Mouse (Mus musculus) liver, adult 2 months (tissue): ENCODE results near the gene Mcf2. TPM values are rescaled to one million over a fixed set of nuclear protein-coding genes. Genes with fewer than 3 reads are reported as not detected.

Source experiments
- DNase-seq: peaks from one replicate; pipeline ENCODE4 v3.0.0-alpha.2; 2011; ENCODE audit warnings: low read depth, low spot score; ENCODE audit errors: extremely low read depth
- H3K27ac ChIP-seq: fragments of 200-500 bp; replicated peaks from 2 replicates; pipeline ENCODE4 v1.5.1; 2012; ENCODE audit warnings: low read depth, mild to moderate bottlenecking, control low read depth, inconsistent platforms, low read length; ENCODE audit not compliant: insufficient read depth
- H3K27me3 ChIP-seq: fragments of 200-500 bp; 2 replicates; pipeline ENCODE4 v1.6.1; 2012; ENCODE audit warnings: mild to moderate bottlenecking, moderate library complexity, low read length, inconsistent platforms; ENCODE audit not compliant: control insufficient read depth, insufficient read depth
- H3K36me3 ChIP-seq: fragments of 200-500 bp; 2 replicates; pipeline ENCODE4 v1.6.1; 2012; ENCODE audit warnings: low read length, inconsistent platforms; ENCODE audit not compliant: control insufficient read depth, insufficient read depth
- H3K4me1 ChIP-seq: fragments of 200-500 bp; 2 replicates; pipeline ENCODE4 v1.6.1; 2011; ENCODE audit warnings: low read length; ENCODE audit not compliant: control insufficient read depth, insufficient read depth
- H3K4me3 ChIP-seq: fragments of 200-500 bp; 2 replicates; pipeline ENCODE4 v1.5.1; 2011; ENCODE audit warnings: low read depth, mild to moderate bottlenecking, control low read depth, low read length, moderate library complexity; ENCODE audit not compliant: insufficient read depth
- H3K79me2 ChIP-seq: fragments of 200-500 bp; 2 replicates; pipeline ENCODE4 v1.6.1; 2012; ENCODE audit warnings: inconsistent platforms, mild to moderate bottlenecking, low read length, moderate library complexity; ENCODE audit not compliant: control insufficient read depth, insufficient read depth
- H3K9ac ChIP-seq: fragments of 200-500 bp; 2 replicates; pipeline ENCODE4 v1.6.1; 2012; ENCODE audit warnings: low read depth, mild to moderate bottlenecking, control low read depth, inconsistent platforms, low read length
- CTCF ChIP-seq: fragments of 200-500 bp; IDR thresholded peaks from 2 replicates; pipeline ENCODE4 v1.5.1; 2011; ENCODE audit warnings: low read depth, low read length, control low read depth
- POLR2A ChIP-seq: fragments of 200-500 bp; IDR thresholded peaks from 2 replicates; pipeline ENCODE4 v1.6.1; 2011; ENCODE audit warnings: low read length, control low read depth; ENCODE audit not compliant: insufficient read depth; ENCODE audit errors: extremely low read depth
- WGBS: fragments of 180-500 bp; shearing (Covaris S2); methylation state at CpG from one replicate; pipeline ENCODE4 v1.1.7; 2018; 5-methylcytosine and 5-hydroxymethylcytosine counted together
- polyA plus RNA-seq: library from polyadenylated mRNA; depleted of rRNA; stranded (reverse); fragments of >200 nt; gene quantifications from 2 replicates; pipeline ENCODE4 v1.2.3, GENCODE M21; 2012; rRNA removed
- total RNA-seq: library from RNA; depleted of rRNA; stranded (reverse); fragments of >200 nt; gene quantifications from 2 replicates; pipeline ENCODE4 v1.2.3, GENCODE M21; 2014; rRNA removed

Gene Mcf2
- total RNA-seq, result not detected in 2 replicates
- polyA plus RNA-seq, result not detected in 2 replicates

DNA sequence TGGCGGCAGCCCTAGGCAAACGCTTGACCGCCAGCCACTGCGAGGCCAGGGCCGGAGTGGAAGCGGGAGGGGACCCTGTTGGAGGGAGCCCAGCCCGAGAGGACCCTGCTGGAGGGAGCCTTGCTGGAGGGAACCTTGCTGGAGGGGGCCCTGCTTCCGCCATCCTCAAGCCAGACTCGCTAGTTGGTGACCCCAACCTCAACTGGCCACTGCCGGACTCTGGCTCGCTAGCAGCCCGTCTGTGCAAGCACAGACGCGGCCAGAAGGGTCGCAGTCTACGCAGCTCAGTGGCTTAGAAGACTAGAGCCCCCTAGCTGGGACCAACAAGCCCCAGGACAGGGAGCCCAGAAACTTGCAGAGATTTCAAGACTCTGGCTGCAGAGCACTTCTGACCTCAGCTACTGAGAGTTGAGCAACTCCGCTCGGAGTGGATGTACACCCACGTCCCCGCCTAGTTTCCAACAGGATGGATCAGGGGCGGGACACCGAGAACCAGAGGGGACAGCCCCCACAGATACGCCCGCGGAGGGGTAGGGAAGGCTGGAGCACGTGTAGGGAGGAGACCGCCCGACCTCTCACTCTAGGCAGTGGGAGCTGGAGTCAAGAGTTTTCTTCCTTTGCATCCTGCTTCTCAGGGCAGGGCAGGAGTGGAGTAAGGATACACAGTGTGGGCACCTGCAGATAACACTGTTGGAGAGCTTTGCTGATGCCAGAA is at the start of gene Mcf2:
Mcf2 (minus strand) TSS at position 346 of the 715 bp plus-strand sequence.
- Histone ChIP-seq H3K36me3 (no peaks in the 10 kb centered on the region), H3K4me1 (no peaks in the 10 kb centered on the region; the same call in 1 of the 2 replicates), H3K4me3 (no peak within 1 kb of the TSS), H3K79me2 (no peaks in the 10 kb centered on the region), H3K27ac (no peak within 1 kb of the TSS), H3K9ac (no peak within 1 kb of the TSS), H3K27me3 (peaks cover 8% of the 10 kb centered on the region)
- no peak for TF ChIP-seq POLR2A
- TF ChIP-seq CTCF, result no peak
- DNase-seq, result no peak
- WGBS, result 2% methylated on average over 27 of the region's 28 CpGs

DNA sequence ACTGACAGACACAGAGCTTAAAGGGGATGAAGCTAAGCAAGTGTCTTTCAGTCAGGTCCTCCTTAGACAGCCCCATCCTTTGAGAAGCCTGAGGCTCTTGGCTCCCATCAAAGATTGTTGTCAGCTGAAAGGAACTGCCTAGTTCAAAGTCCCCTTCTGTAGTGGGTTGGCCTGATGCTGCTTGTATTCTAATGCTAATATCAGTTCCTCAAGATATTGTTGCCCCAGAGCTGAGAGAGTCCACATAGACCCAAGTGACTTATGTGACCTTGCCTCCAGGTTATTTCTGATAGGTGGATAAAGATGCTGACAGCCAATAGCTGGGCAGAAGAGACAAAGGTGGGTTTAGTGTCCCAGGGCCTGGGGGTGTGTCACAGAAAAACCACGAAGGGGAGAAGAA is 8.8 kb upstream of the Mcf2 start:
- Histone ChIP-seq H3K9ac (no peak overlapping the region), H3K36me3 (no peaks in the 10 kb centered on the region), H3K27me3 (no peaks in the 10 kb centered on the region), H3K79me2 (no peaks in the 10 kb centered on the region), H3K27ac (no peak overlapping the region), H3K4me1 (no peaks in the 10 kb centered on the region), H3K4me3 (no peak overlapping the region)
- DNase-seq, result no peak
- 43% methylated on average over 1 of the region's 1 CpGs for WGBS
- TF ChIP-seq CTCF (no peak), POLR2A (no peak)

DNA sequence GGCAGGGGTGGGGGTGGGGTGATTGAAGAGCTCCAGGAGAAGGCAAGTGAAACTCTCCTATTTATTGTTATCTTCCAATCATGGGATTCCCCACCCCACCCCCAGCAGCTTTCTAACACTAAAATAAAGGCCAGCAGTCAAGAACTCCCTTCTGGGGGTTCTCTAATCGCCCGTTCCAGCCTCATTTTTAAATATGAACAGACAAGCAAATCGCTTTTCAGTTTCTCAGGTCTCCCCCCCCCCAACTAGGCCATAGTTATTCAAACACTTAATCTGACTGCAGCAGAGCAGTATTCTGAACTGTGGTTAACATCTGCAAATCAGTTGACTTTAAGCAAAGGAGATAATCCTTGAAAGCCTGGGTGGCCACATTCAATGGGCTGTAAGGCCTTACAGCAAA is 3.7 kb upstream of the Mcf2 start:
- Histone ChIP-seq H3K9ac (no peak overlapping the region), H3K36me3 (no peaks in the 10 kb centered on the region), H3K4me1 (no peaks in the 10 kb centered on the region; the same call in 1 of the 2 replicates), H3K79me2 (no peaks in the 10 kb centered on the region), H3K27ac (no peak overlapping the region), H3K4me3 (no peak overlapping the region), H3K27me3 (peaks cover 8% of the 10 kb centered on the region)
- DNase-seq, result no peak
- 70% methylated on average over 3 of the region's 3 CpGs for WGBS
- no peak for TF ChIP-seq CTCF
- no peak for TF ChIP-seq POLR2A

DNA sequence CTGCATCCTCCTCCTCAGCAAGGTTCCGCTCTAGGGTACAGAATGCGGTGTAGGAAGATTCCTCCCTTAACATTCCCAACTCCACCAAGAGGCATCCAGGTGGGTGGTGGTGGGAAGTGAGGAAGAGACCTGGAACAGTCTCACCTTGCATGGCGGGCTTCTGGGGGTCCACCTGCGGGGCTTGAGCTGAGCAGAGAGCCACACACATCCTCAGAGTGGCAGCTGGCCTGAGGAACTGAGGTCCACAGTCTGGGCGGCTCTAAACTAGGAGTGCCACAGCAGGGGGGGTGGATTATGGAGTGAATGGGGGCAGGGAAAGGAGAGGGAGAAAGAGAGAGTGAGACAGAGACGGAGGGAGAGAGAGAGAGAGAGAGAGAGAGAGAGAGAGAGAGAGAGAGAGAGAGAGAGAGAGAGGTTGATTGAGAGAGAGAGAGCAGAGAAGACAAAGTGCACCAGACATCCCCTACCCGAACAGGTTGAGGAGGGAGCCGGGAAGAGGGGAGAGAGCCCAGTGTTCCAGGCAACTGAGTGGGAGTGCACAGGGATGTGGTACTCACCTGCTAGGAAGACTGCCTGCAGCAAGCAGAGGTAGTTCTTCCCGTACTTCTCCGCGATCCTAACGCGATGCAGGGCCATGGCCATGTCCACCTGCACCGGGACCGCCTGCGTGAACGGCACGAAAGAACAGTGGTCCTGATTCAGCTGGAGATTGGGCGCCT is 705 bp downstream of the Mcf2 start:
- Histone ChIP-seq H3K36me3 (no peaks in the 10 kb centered on the region), H3K9ac (no peak overlapping the region), H3K27me3 (peaks cover 8% of the 10 kb centered on the region), H3K4me1 (no peaks in the 10 kb centered on the region; the same call in 1 of the 2 replicates), H3K79me2 (no peaks in the 10 kb centered on the region), H3K4me3 (no peak overlapping the region), H3K27ac (no peak overlapping the region)
- TF ChIP-seq POLR2A, result no peak
- TF ChIP-seq CTCF, result no peak
- DNase-seq, result no peak
- 2% methylated on average over 18 of the region's 19 CpGs for WGBS

DNA sequence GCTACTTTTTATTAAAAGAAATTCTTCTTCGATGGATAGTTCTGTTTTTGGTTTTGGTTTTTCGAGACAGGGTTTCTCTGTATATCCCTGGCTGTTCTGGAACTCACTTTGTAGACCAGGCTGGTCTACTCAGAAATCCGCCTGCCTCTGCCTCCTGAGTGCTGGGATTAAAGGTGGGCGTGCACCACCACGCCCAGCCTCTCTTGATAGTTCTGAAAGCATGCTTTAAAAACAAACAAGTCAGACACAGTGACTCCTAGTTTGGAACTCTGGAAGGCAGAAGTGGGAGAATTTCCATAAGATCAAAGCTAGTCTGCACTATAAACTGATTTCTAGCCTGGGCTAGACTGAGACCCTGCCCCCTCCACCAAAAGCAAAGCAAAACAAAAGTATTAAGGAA is 8.8 kb downstream of the Mcf2 start:
- no peak overlapping the region for H3K9ac ChIP-seq
- no peaks in the 10 kb centered on the region for H3K27me3 ChIP-seq
- H3K79me2 ChIP-seq, result no peaks in the 10 kb centered on the region
- H3K36me3 ChIP-seq, result no peaks in the 10 kb centered on the region
- H3K27ac ChIP-seq, result no peak overlapping the region
- H3K4me3 ChIP-seq, result no peak overlapping the region
- TF ChIP-seq CTCF (no peak), POLR2A (no peak)
- 89% methylated on average over 5 of the region's 5 CpGs for WGBS
- H3K4me1 ChIP-seq, result no peaks in the 10 kb centered on the region
- no peak for DNase-seq

DNA sequence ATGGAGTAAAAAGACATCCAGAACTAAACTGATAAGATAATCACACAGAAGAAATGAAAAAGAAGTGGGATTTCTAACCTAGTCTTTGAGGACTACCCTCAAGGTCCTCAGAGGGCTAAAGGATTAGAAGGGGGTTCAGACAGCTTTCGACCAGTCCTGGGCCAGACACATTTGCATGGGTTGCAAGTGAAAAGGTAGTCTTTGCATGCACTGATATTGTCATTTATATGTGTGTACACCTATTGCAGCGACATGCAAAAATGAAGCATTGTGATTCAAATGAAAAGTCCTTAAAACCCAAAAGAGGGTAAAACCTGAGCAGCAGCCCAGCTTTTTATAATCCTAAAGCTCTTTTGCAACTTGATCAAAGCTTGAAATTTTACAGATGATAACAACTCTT is 9.4 kb downstream of the Mcf2 start:
- Histone ChIP-seq H3K4me1 (no peaks in the 10 kb centered on the region), H3K9ac (no peak overlapping the region), H3K27ac (no peak overlapping the region), H3K36me3 (no peaks in the 10 kb centered on the region), H3K27me3 (no peaks in the 10 kb centered on the region), H3K4me3 (no peak overlapping the region), H3K79me2 (no peaks in the 10 kb centered on the region)
- WGBS, result 71% methylated on average over 2 of the region's 2 CpGs
- TF ChIP-seq POLR2A (no peak), CTCF (no peak)
- no peak for DNase-seq
